Mouse (Mus musculus) T-helper 1 cell (primary cell): ENCODE results near the gene Ap3m1.
"Not testable (repeated sequence)": the region's sequence is repeated elsewhere in the genome, so short reads cannot be mapped to it uniquely, and the experiment has no call there.

Experiments used
- in situ Hi-C: fragments of 300-600 bp; cut with MboI, MseI; formaldehyde crosslinking; loops from one replicate; pipeline ENCODE4 v1.15.1; 2025; ENCODE audit warnings: high pct_unique_total_duplicates

Gene Ap3m1

GRCm38 (mm10) chr14:21052112-21052780, at the start of gene Ap3m1, which contains the start of gene Adk:
Gene Ap3m1, minus strand, starts transcription at chr14:21052508.
Gene Adk, plus strand, starts transcription at chr14:21052574.
- in situ Hi-C loops: loop anchor here (5.0 kb wide), 1 partner anchor 60 kb away; no protein-coding TSS in a partner anchor

DNA sequence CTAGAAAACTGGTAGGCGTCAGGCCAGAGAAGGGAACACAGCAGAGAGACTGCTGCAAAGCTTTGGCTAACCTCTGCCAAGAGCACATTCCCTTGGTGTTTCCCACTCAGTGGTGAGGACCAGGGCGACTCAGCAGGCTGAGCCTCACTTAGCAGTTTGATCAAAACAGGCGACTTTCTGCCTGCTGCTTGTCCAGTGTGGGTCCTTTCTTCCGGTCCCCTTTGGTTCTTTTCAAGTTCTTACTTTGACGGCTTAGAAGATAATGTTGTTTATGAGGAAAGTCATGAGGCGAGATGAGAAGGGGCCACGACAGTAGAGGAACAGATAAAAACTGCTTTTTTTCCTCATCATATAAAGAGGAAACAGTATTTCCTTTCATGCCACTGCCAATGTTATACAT, 49.3 kb upstream of the Ap3m1 start:
- in situ Hi-C loops: loop anchor here (10.0 kb wide), 1 partner anchor 1017 kb away; no protein-coding TSS in a partner anchor

- in situ Hi-C loops: loop anchor here (10.0 kb wide), 1 partner anchor 1016 kb away; no protein-coding TSS in a partner anchor
Observed at GRCm38 (mm10) chr14:21100876-21101275, 48.6 kb upstream of the Ap3m1 start.

DNA sequence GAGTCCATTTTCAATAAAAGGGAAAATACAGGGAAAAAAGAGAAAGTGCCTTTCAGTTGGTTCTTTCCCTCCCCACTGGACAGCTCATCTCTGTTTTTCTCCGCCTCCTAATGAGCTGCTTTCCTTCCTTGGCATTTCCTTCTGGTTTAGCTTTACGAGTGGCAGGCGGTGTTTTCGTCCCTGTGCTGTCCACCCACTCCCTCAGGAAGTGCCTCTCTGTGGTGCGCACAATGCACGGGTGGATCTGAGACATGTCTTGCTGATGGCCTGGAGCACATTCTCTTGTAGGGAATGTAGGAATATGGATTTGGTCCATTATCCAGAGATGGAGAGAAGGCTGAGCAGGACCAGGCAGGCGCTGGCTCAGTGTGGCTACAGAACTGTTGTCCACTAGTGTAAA, 47.1 kb upstream of the Ap3m1 start:
- in situ Hi-C loops: no loop called here

DNA sequence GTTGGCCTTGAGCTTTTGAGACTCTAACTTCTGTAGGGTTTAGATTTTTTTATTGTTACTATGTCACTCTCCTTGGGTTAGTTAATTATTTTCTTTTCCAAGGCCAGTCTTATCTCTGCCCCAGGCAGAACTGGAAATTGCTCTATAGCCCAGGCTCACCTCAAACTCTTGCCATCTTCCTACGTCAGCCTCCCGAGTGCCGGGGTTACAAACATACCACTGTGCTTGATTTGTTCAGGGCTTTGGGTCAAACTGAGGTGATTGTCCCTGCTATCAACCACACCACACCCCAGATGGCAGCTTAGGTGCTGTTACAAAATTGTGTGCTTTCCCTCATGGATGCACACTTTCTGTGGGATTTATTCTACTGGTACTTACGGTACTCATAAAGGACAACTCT, 44.4 kb upstream of the Ap3m1 start:
- in situ Hi-C loops: no loop called here

GRCm38 (mm10) chr14:21096279-21096678, 44.0 kb upstream of the Ap3m1 start:
- in situ Hi-C loops: no loop called here

DNA sequence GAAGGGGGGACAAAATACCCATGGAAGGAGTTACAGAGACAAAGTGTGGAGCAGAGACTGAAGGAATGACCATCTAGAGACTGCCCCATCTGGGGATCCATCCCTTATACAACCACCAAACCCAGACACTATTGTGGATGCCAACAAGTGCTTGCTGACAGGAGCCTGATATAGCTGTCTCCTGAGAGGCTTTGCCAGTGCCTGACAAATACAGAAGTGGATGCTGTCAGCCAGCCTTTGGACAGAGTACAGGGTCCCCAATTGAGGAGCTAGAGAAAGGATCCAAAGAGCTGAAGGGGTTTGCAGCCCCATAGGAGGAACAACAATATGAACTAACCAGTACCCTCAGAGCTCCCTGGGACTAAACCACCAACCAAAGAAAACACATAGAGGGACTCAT, 41.9 kb upstream of the Ap3m1 start:
- in situ Hi-C loops: not testable (repeated sequence)

- in situ Hi-C loops: no loop called here
Observed at GRCm38 (mm10) chr14:21090930-21091486, 38.7 kb upstream of the Ap3m1 start.

GRCm38 (mm10) chr14:21090400-21090799, 38.1 kb upstream of the Ap3m1 start:
- in situ Hi-C loops: no loop called here

DNA sequence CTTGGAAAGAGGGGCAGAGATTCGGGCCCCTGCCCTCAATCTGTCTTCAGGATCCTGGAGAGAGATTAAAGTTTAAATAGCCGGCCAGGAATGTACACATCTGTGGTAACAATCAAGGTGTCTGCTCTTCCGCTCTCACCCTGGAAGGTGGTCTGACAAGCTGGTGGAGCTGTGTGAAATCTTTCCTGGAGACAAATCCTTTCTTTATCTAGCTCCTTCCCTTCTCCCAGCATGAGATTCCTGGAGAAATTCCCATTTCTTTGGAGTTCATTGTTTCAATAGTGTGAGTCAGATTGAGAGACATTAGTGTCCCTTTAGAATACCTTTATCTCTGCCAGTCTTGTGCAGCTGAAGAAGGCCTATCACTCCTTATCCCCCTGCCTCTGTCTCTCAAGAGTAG, 36.4 kb upstream of the Ap3m1 start:
- in situ Hi-C loops: no loop called here

DNA sequence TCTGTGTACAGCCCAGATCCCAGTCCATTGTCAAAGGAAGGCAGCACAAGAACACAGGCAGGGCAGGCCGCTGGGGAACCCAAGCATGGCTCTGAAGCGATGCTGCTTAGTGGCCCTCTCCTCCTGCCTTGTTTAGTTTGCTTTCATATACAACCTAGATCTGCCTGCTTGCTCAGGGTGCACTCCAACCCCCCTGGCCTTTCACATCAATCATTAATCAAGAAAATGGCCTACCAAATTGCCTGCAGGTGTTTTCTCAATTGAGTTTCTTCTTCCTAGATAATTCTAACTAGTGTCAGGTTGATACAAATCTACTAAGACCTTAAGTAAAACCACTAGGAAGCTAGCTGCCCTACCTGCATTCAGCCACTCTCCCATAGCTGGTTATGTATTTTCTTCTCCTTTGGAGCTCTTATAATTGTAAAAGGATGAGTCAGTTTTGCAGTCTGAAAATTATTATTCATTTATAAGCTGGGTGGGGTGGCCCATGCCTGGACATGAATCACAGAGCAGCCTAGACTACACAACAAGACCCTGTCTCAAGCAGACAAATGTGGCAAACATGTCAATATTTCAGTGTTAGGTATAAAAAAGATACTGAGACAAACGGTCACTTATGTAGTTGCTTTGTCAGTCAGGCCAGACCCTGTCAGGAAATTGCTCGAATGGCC, 35.2 kb upstream of the Ap3m1 start:
- in situ Hi-C loops: no loop called here

- in situ Hi-C loops: no loop called here
Observed at GRCm38 (mm10) chr14:21086827-21087351, 34.6 kb upstream of the Ap3m1 start.

DNA sequence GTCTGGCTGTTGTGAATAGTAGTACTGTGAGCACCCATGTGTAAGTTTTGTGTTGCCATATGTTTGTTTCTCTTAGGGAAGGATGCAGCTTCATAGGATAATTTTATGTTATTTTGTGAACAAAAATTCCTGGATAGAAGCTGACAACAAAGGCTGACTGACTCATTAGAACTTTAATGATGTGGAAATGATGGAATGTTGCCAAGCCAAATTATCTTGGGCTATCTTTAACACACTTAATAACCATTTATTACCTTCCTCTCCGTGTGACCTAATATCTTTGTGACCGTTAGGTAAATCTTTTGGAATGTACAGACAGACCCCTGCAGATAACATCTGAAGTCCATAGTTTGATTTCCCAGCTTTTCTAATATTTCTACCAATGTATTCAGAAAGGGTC, 33.8 kb upstream of the Ap3m1 start:
- in situ Hi-C loops: no loop called here

- in situ Hi-C loops: no loop called here
Observed at GRCm38 (mm10) chr14:21085666-21086065, 33.4 kb upstream of the Ap3m1 start.

- in situ Hi-C loops: no loop called here
Observed at GRCm38 (mm10) chr14:21082823-21083222, 30.5 kb upstream of the Ap3m1 start.

DNA sequence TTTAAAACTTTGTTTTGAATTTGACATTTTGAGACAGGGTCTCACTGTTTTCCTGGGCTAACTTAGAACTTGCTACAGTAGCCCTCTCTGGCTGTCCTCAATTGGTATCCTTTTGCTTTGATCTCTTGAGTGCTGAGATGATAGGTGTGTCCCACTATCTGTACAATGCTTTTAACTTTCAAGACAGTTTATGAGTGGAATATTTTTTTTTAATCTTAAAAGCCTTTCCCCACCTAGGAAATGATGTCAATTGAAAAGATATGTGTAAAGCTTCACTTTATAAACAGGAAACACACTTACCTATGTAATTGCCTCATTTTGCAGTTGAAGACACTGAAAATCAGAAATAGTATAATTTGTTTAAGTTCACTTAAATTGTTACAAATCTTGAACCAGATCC, 26.2 kb upstream of the Ap3m1 start:
- in situ Hi-C loops: no loop called here

DNA sequence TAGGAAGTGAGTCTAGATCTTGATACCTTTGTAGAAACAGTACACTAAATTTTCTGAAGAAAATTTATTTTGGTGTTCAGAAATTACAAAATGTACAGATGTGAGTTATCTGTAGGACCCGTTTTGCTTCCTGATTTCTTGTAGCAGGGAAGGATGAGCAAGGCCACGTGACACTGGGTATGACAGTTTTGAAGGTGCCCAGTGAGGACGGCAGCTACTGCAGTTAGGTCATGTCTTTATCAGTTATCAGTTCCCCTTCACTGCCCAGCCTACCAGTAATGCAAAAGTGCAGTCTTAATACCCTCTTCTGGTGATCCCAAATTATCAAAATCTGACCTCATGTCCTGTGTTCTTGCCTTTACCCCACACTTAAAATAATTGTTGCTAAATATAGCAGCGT, 25.6 kb upstream of the Ap3m1 start:
- in situ Hi-C loops: no loop called here

DNA sequence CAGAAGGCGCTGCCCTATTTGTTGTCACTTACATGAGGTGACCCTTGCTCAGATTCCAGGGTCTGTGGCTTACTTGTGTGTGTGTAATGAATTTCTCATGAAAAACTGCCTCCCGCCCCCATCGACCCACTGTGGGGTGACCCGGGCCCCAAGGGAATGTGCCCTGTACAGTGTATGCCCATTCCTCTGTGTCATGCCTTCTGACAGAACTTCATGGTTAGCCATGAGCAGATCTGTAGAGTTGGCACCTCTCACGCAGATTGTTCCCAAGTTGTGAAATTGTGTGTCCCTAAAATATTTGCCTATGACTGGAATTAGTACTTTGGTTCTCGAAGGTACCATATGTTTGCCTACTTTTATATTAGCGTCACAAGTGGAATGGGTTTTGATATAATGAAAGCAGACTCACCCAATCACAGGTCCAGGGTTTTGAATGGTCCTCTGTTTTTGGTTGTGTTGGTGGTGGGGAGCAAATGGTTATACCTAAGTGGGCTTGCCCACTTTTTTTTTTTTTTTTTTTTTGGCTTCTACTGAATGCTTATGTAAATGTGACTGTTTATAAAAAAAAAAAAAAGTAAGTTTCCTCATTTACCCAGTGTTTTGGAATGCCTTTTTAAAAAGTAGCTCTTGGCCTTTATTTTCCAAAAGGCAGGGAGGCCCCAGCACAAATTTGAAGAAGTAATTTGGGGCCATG, 24.3 kb upstream of the Ap3m1 start:
- in situ Hi-C loops: no loop called here

GRCm38 (mm10) chr14:21075751-21076500, 23.6 kb upstream of the Ap3m1 start:
- in situ Hi-C loops: no loop called here

- in situ Hi-C loops: no loop called here
Observed at GRCm38 (mm10) chr14:21074398-21075320, 22.4 kb upstream of the Ap3m1 start.
